Mouse (Mus musculus) forebrain, embryonic 13.5 days (tissue): ENCODE measurements around the gene Map3k14. TPM values are rescaled to one million over a fixed set of nuclear protein-coding genes. Genes with fewer than 3 reads are reported as not detected.
A peak's percentile ranks its signal among the peaks of the same experiment; 100 is the strongest.

ENCODE experiments used
- ATAC-seq: fragments of 200-750 bp; cut with Nextera tagmentation; 2 replicates; pipeline ENCODE4 v1.8.0; 2017
- H3K27ac ChIP-seq: fragments of 300-500 bp; sonication (generic); 2 replicates; pipeline ENCODE4 v1.5.1; 2015; ENCODE audit warnings: inconsistent platforms, mild to moderate bottlenecking, moderate library complexity
- H3K27me3 ChIP-seq: fragments of 300-500 bp; sonication (generic); 2 replicates; pipeline ENCODE4 v1.6.1; 2015; ENCODE audit warnings: mild to moderate bottlenecking, inconsistent platforms
- H3K36me3 ChIP-seq: fragments of 300-500 bp; sonication (generic); 2 replicates; pipeline ENCODE4 v1.6.1; 2015; ENCODE audit warnings: mild to moderate bottlenecking, inconsistent platforms; ENCODE audit not compliant: poor library complexity, severe bottlenecking
- H3K4me1 ChIP-seq: fragments of 300-500 bp; sonication (generic); 2 replicates; pipeline ENCODE4 v1.6.1; 2015; ENCODE audit warnings: inconsistent platforms
- H3K4me2 ChIP-seq: fragments of 300-500 bp; sonication (generic); 2 replicates; pipeline ENCODE4 v1.6.1; 2015; ENCODE audit warnings: inconsistent platforms, mild to moderate bottlenecking, moderate library complexity
- H3K4me3 ChIP-seq: fragments of 300-500 bp; sonication (generic); 2 replicates; pipeline ENCODE4 v1.5.1; 2015; ENCODE audit warnings: mild to moderate bottlenecking, inconsistent platforms
- H3K9ac ChIP-seq: fragments of 300-500 bp; sonication (generic); 2 replicates; pipeline ENCODE4 v1.6.1; 2015; ENCODE audit warnings: mild to moderate bottlenecking, inconsistent platforms
- H3K9me3 ChIP-seq: fragments of 300-500 bp; sonication (generic); replicated peaks from 2 replicates; pipeline ENCODE4 v1.6.1; 2016; ENCODE audit warnings: inconsistent platforms
- WGBS: fragments of 180-500 bp; shearing (Covaris S2); methylation state at CpG from one replicate; pipeline ENCODE4 v1.1.7; 2015; 5-methylcytosine and 5-hydroxymethylcytosine counted together
- polyA plus RNA-seq: library from polyadenylated mRNA; unstranded; fragments of >200 nt; fragmentation: Nextera tagmentation; extraction: Ambion mirVana; gene quantifications from 2 replicates; pipeline ENCODE4 v1.2.1, GENCODE M21; 2015

Gene Map3k14
- polyA plus RNA-seq, 1 experiment from 2014 or later: 2.8 TPM

DNA sequence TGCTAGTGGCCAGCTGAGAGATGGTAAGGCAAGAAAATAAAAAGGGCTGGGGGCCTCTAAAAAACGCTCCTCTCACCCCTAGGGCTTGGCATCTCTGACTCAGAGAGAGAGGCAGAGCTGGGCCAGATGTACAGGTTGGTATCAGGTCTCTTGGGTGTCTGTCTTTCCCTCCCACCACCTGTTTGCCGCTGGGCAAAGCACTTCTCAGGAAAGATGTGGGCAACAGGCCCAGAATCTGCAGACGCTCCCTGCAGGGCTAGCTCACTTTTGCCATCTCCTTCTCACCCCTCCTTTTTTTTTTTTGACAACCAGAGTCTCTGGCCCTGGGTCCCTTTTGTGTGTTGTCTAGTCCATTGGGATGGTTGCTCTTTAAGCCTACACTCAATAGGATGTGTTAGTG lies 1.6 kb upstream of the Map3k14 start:
- ATAC-seq: no peak
- Histone ChIP-seq H3K9me3 (no peaks in the 10 kb centered on the region), H3K36me3 (no peaks in the 10 kb centered on the region), H3K27me3 (no peaks in the 10 kb centered on the region), H3K4me2 (no peak overlapping the region), H3K27ac (no peak overlapping the region), H3K9ac (no peak overlapping the region), H3K4me1 (peaks cover 43% of the 10 kb centered on the region), H3K4me3 (no peak overlapping the region)
- 83% methylated on average over 3 of the region's 3 CpGs for WGBS

DNA sequence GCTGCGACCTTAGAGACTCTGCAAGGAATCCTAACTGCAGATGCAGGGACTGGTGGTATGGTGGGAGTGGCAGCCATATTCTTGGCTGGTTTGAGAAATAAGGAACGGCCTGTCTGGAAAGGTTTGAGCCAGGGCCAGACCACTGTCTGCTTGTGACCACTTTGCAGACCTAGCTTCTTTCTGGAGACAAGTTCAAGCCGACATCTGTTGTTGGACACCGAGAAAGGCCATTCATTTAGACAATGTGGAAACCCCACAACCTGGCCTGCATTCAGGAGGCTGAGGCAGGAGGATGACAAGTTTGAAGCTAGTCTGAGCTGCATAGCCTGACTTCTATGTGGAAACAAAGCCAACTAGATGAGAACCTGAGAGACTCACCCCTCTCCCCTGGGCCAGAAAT lies 1.1 kb upstream of the Map3k14 start:
- Histone ChIP-seq H3K4me1 (peaks cover 48% of the 10 kb centered on the region), H3K27ac (peak overlapping the region; percentile 87), H3K9me3 (no peaks in the 10 kb centered on the region), H3K4me2 (peak overlapping the region; percentile 85), H3K36me3 (no peaks in the 10 kb centered on the region), H3K4me3 (0 out of 2 replicates have a peak overlapping the region, but pooled peaks have one; percentile 69), H3K9ac (0 out of 2 replicates have a peak overlapping the region, but pooled peaks have one; percentile 49), H3K27me3 (no peaks in the 10 kb centered on the region)
- 80% methylated on average over 4 of the region's 4 CpGs for WGBS
- no peak for ATAC-seq

DNA sequence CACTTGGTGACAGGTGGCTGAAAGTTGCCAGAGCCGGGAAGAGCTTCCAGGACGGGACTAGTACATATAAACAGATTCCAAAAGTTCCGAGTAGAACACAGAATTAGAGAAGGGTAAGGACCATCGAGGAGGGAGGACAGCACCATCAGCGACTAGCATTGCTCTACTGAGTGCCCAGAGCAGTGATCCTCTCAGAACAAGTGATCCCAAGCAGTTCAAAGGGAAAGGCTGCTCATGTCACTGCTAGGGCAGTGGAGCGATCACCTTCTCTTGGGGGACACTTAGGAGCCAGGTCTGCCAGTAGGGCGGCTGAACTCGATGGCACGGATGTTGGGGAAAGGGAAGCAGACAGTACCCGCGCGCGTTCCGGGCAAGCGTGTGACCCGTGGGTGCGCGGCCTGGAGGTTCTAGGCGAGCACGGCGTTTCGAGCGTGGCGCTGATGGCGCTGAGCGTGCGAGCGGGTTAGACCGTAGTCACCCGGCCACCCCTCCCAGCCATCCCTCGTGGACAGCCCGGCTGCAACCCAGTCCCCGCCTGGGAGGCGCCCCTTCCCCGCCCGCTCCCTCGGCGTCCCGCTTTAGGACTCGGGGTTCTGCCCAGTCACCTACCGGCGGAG lies 435 bp downstream of the Map3k14 start:
- peak overlapping the region; percentile 82 for H3K9ac ChIP-seq
- H3K36me3 ChIP-seq: no peaks in the 10 kb centered on the region
- WGBS: under 1% methylated on average over 42 of the region's 42 CpGs
- H3K27me3 ChIP-seq: no peaks in the 10 kb centered on the region
- H3K9me3 ChIP-seq: no peaks in the 10 kb centered on the region
- peak overlapping the region; percentile 69 for H3K4me3 ChIP-seq
- peak overlapping the region; percentile 85 for H3K4me2 ChIP-seq
- ATAC-seq: no peak; the same call in 1 of the 2 replicates
- peak overlapping the region; percentile 87 for H3K27ac ChIP-seq
- peaks cover 55% of the 10 kb centered on the region for H3K4me1 ChIP-seq

DNA sequence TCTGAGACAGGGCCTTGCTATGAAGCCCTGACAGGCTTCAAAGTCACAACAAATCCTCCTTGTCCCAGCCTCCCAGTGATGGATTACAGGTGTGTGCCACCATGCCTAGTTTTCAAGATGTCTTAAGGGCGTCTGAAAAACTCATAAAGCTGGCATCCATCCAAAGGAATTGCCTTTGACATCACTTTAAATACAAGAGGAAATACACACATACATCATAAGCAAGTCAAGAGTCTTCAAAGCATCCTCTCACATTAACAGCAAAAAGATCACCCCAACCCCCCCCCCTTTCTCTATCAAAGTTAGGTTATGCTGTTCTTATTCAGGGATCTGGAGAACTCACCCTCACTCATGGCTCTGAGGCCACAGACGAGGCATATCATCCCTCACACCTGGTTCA lies 1.4 kb downstream of the Map3k14 start:
- ATAC-seq: no peak
- WGBS: 53% methylated on average over 2 of the region's 2 CpGs
- H3K36me3 ChIP-seq: no peaks in the 10 kb centered on the region
- H3K27me3 ChIP-seq: no peaks in the 10 kb centered on the region
- peak overlapping the region; percentile 69 for H3K4me3 ChIP-seq
- peaks cover 55% of the 10 kb centered on the region for H3K4me1 ChIP-seq
- H3K9me3 ChIP-seq: no peaks in the 10 kb centered on the region
- peak overlapping the region; percentile 85 for H3K4me2 ChIP-seq
- H3K27ac ChIP-seq: no peak overlapping the region
- H3K9ac ChIP-seq: no peak overlapping the region

DNA sequence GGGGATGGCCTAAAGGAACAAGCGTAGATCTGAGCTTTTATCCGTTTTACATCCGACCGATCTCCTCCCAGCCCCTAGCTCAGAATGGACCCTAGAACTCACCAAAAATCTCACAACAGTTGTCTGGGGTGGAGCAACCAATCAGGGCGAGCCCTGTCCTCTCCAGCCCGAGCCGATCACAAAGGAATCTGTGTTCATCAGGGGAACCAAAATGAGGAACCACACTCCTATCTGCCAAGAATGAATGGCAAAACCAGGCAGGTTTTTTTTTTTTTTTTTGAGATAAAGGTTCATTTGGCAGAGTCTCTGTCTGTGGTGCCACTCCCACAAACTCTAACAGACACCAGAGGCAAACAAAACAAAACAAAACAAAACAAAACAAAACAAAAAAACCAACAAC lies 2.1 kb downstream of the Map3k14 start:
- Histone ChIP-seq H3K9me3 (no peaks in the 10 kb centered on the region), H3K27ac (no peak overlapping the region), H3K4me3 (peak overlapping the region; percentile 7), H3K4me2 (peak overlapping the region; percentile 85), H3K27me3 (no peaks in the 10 kb centered on the region), H3K9ac (no peak overlapping the region), H3K36me3 (no peaks in the 10 kb centered on the region), H3K4me1 (peaks cover 55% of the 10 kb centered on the region)
- no peak for ATAC-seq
- 20% methylated on average over 7 of the region's 7 CpGs for whole genome bisulfite sequencing

DNA sequence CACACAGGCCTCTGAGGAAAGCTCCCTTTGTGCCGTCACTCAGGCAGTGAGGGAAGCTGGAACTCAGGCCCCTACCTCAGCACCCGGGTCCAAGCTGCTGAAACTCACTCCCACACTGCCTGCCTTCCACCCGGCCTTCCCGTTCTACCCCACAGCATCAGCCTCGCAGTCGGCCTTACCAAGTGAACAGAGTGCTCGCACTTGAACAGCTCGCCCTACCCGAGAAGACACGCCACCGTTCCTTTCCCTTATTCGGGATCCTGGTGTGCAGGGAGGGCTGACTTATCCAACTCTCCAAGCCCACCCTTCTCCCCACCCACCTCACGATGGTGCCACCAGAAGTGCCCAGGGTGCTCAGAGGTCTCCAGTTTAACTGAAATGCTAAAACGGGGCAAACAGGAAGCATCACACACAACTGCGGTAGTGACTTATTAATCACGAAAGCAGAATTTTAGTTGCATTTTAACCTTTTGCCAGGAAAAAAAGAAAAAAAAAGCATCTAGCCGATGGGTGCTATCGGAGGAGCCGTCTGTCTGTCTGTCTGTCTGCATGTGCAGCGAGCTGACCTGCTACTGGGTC lies 2.8 kb downstream of the Map3k14 start:
- no peak overlapping the region; the same call in 1 of the 2 replicates for H3K4me3 ChIP-seq
- peak overlapping the region; percentile 59 for H3K27ac ChIP-seq
- H3K4me1 ChIP-seq: peaks cover 55% of the 10 kb centered on the region
- no peaks in the 10 kb centered on the region for H3K9me3 ChIP-seq
- no peak for ATAC-seq
- peak overlapping the region; percentile 85 for H3K4me2 ChIP-seq
- H3K36me3 ChIP-seq: no peaks in the 10 kb centered on the region
- no peaks in the 10 kb centered on the region for H3K27me3 ChIP-seq
- peak overlapping the region; percentile 34 for H3K9ac ChIP-seq
- 69% methylated on average over 20 of the region's 20 CpGs for WGBS

DNA sequence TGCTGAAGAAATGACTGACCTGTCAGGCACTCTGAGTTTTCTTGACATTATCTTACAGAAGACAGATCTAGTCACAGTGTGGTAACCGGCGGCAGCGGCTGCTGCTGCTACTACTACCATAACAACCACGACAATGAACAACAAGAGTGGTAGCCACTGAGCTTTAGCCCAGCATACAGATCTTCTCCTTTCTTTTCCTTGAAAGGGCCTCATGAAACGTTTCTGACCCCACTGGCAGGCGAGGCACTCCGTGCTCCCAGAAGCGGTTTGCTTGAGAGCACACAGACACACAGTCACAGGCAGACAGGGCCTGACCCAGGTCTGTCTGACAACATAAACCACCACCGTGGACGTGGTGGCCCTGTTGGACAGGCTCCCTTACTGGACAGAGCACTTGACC lies 3.7 kb downstream of the Map3k14 start:
- Histone ChIP-seq H3K27me3 (no peaks in the 10 kb centered on the region), H3K36me3 (no peaks in the 10 kb centered on the region), H3K4me1 (peaks cover 50% of the 10 kb centered on the region), H3K4me3 (no peak overlapping the region), H3K9me3 (no peaks in the 10 kb centered on the region), H3K4me2 (peak overlapping the region; percentile 11; the same call in 1 of the 2 replicates), H3K27ac (0 out of 2 replicates have a peak overlapping the region, but pooled peaks have one; percentile 4), H3K9ac (no peak overlapping the region)
- 36% methylated on average over 10 of the region's 10 CpGs for WGBS
- no peak for ATAC-seq

DNA sequence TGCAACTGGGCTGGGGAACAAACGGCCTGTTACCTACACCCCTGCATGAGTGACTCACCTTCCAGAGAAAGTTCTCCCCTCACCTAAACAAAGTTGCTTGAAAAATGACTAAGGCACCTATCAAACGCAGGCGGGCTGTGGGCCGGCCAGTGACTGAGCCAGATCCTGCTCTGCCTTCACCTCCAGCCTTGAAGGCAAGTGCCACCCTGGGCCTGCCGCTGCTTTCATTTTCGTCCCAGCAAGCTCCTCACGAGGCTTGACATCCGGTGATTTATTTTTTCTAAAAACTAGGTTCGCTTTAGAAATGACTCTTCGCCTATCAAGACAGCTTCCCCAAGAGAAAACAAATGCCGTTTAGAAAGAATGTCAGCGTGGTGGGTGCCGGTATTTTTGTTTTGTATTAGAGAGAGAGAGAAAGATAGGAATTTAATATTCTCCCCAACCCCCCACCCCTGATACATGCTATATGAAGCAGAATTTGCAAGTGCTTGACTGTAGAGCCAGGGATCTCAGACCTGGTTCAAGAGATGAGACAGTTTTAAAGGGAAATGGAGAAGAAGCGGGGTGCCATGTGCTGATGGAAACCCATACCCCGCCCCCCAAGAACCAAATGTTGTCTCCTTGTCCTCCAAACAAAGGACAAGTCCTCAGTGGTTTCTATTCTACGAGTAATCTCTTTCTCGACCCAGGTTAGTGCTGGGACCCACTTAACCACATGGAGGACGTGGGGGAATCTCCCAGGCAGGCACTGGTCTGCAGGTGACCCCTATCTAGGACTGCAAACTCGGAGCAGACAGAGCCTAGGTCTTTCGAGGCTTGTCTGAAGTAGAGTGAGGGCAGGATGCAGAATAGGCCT lies 4.6 kb downstream of the Map3k14 start:
- 81% methylated on average over 20 of the region's 20 CpGs for WGBS
- Histone ChIP-seq H3K36me3 (no peaks in the 10 kb centered on the region), H3K4me3 (no peak overlapping the region), H3K9ac (no peak overlapping the region), H3K4me2 (no peak overlapping the region), H3K9me3 (no peaks in the 10 kb centered on the region), H3K27me3 (no peaks in the 10 kb centered on the region), H3K4me1 (peaks cover 43% of the 10 kb centered on the region), H3K27ac (no peak overlapping the region)
- ATAC-seq: no peak

DNA sequence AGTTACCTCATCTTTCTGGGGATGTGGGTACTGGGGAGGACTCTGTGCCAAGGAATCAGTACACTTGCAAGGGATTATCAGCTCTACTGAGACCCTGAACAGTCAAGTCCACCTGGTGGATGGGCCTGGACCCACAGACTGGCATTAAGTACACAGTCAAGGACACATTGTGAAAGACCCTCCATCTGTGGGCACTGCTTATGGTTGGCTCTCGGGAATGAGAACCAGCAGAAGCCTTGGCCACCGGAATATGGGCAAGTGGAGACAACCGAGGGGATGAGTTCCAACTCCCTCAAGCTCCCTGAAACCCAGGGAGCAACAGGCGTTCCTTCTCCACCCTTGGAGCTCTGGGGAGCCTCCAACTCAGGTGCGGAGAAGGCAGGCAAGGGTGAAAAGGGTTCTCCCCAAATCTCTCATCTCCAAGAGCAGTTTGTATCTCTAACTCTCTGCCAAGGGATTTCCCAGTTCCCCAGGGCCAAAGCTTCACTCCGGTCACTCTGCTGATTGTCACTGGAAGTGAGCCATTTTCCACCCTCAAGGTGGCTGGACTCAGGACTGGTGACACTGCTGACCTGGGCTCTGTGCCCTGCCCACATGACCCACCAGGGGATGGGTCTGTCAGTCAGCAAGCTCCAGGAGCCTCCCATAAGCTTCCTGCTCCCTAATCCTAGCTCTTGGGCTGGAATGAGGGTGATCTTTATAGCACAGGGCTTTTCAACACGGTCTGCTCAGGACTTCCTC lies 5.4 kb downstream of the Map3k14 start:
- Histone ChIP-seq H3K4me3 (no peak overlapping the region), H3K4me2 (no peak overlapping the region), H3K36me3 (no peaks in the 10 kb centered on the region), H3K9ac (no peak overlapping the region), H3K9me3 (no peaks in the 10 kb centered on the region), H3K4me1 (peaks cover 45% of the 10 kb centered on the region), H3K27me3 (no peaks in the 10 kb centered on the region), H3K27ac (no peak overlapping the region)
- 88% methylated on average over 7 of the region's 7 CpGs for WGBS
- no peak for ATAC-seq

DNA sequence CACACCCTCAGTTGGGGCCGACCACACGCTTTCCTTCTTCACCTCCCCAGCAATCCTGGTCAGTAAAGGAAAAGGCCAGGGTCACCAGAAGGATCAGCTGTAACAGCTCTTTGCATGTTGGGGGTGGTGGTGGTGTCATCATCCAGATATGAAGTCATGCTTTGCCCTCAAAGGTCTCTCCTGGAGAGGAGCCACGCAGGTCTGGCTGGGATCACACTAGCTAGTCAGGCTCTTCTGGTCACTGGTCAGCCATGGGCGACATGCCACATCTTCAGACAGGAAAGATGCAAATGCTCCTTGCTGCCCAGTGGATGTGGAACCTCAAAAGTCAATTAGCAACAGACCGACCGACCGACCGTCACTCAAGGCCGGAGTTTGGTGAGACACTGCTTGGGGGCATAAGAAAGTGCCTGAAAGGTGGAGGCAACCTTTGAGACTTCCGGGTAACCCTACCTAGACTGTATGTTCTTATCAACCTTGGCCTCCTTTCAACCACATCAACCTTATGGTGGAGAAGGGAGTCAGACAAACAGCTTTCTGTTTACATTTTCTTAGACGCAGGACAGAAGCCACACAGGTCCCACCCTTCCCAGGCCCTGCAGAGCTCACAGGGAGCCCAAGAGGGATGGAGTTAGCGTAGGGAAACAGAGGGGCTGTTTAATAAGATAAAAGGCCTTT lies 6.6 kb downstream of the Map3k14 start:
- no peak for ATAC-seq
- Histone ChIP-seq H3K4me1 (peaks cover 34% of the 10 kb centered on the region), H3K36me3 (no peaks in the 10 kb centered on the region), H3K27me3 (no peaks in the 10 kb centered on the region), H3K4me2 (no peak overlapping the region), H3K9ac (no peak overlapping the region), H3K9me3 (no peaks in the 10 kb centered on the region), H3K4me3 (no peak overlapping the region), H3K27ac (no peak overlapping the region)
- WGBS: 89% methylated on average over 12 of the region's 12 CpGs

DNA sequence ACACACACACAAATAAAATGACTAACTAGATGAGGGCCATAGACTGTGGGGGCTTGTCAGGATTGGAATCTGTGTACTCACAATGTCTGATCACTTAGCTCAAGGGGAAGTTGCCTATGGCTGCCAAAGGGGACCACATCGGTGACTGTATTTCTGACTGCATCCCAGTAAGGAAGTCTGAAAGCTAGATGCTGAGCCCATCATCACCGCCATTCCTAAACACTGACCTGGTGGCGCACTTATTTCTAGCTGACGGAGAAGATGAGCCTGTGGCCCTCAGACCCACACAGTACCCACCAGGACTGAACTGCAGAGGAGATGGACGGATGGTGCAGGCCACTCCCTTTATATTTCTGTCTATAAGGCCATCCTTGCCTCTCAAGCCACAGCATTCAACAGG lies 7.2 kb downstream of the Map3k14 start:
- Histone ChIP-seq H3K4me3 (no peak overlapping the region), H3K27me3 (no peaks in the 10 kb centered on the region), H3K36me3 (no peaks in the 10 kb centered on the region), H3K4me1 (peaks cover 28% of the 10 kb centered on the region), H3K9ac (no peak overlapping the region), H3K27ac (no peak overlapping the region), H3K9me3 (no peaks in the 10 kb centered on the region), H3K4me2 (no peak overlapping the region)
- no peak for ATAC-seq
- WGBS: 95% methylated on average over 5 of the region's 5 CpGs
